Mouse (Mus musculus) lung, postnatal 0 days (tissue): ENCODE results near the gene S100a2.

ENCODE experiments used
- CTCF ChIP-seq: IDR thresholded peaks from 2 replicates; pipeline ENCODE4 v1.5.1; 2016; ENCODE audit warnings: antibody characterized with exemption, mild to moderate bottlenecking
- EP300 ChIP-seq: IDR thresholded peaks from 2 replicates; pipeline ENCODE4 v1.6.1; 2016; ENCODE audit warnings: antibody characterized with exemption, mild to moderate bottlenecking, control low read depth

DNA sequence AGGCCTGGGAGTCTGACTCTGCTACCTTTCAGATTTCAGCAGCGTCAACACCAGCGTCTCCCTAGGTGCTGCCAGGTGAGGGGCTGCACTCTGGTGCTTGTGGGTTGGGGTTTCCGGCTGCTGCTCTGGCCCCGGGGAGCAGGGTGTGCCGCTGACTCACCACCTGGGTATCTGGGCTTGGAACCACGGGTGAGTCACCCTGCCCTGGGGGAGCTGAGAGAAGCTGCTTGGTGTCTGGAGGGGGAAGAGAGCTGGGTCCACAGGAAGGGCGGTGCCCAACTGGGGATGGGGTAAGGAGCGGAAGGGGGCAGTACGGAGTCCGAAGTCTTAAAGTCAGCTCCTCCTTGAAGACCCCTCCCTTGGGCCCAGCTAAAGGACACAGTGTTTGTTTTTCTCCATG, 3.1 kb upstream of the S100a2 start:
- TF ChIP-seq EP300 (peak; percentile 67; the same call in 1 of the 2 replicates), CTCF (peak; percentile 23)
